Mouse (Mus musculus): ENCODE results near the gene Brinp3.

Brinp3 gene

GRCm38 (mm10) chr1:146792826-146793225, 298.3 kb downstream of the Brinp3 start:
- no peak for DNase-seq (ENCODE audit: low spot score)

GRCm38 (mm10) chr1:146799986-146800553, 305.5 kb downstream of the Brinp3 start:
- no peak for DNase-seq (ENCODE audit: low spot score)

GRCm38 (mm10) chr1:146801821-146802220, 307.3 kb downstream of the Brinp3 start:
- DNase-seq (ENCODE audit: low spot score), result no peak

GRCm38 (mm10) chr1:146807765-146808164, 313.2 kb downstream of the Brinp3 start:
- no peak for DNase-seq (ENCODE audit: low spot score)

GRCm38 (mm10) chr1:146833888-146834287, 339.3 kb downstream of the Brinp3 start:
- DNase-seq (ENCODE audit: low spot score), result no peak

- DNase-seq (ENCODE audit: low spot score), result no peak
These were observed 349.5 kb downstream of the Brinp3 start for GRCm38 (mm10) chr1:146844087-146844486.

GRCm38 (mm10) chr1:146848892-146849291, 354.3 kb downstream of the Brinp3 start:
- DNase-seq (ENCODE audit: low spot score), result no peak

- no peak for DNase-seq (ENCODE audit: low spot score)
These were observed 355.6 kb downstream of the Brinp3 start for GRCm38 (mm10) chr1:146850147-146850546.

- no peak for DNase-seq (ENCODE audit: low spot score)
These were observed 404.1 kb downstream of the Brinp3 start for GRCm38 (mm10) chr1:146898636-146899035.

GRCm38 (mm10) chr1:146901691-146902090, 407.1 kb downstream of the Brinp3 start:
- no peak for DNase-seq (ENCODE audit: low spot score)

- DNase-seq (ENCODE audit: low spot score), result no peak
These were observed 445.2 kb downstream of the Brinp3 start for GRCm38 (mm10) chr1:146939463-146940389.

Data from urinary bladder, postnatal 10 days (tissue).